8 mouse cellular contexts compared by ENCODE assay signal in the genomic region with DNA sequence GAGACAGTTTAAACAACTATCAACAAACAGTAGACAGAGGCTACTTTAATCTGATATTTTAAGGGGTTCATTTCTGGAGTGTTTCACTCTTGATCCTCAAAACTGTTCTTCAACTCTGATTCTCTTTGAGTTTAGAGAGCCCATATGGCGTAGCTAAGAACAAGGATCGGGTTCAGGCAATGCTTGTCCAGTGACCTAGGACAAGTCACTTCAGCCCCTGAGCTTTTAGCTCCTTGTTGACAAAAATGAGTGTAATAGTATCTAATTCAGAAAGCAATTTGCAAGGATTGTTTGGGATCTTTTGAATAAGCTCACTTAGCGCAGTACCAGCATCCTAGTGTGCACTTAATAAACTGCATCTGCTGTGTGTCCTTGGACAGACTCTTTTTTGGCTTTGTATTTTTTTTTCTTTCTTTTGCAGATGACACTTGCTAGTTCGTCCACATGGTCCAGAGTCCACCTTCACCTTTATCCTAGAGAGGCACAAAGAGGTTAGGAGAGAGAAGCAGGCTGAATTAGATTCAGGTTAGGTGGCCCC. TPM values are rescaled to one million over a fixed set of nuclear protein-coding genes. Genes with fewer than 3 reads are reported as not detected.
DNase-seq lines count a peak whose midpoint lies in the region; ATAC-seq lines count a peak whose summit lies in the region.

No protein-coding gene starts in this region.

- no peaks in the 10 kb centered on the region for H3K27me3 ChIP-seq in kidney, embryonic 15.5 days
- H3K27me3 ChIP-seq in hindbrain, embryonic 15.5 days = no peaks in the 10 kb centered on the region
- H3K27me3 ChIP-seq in midbrain, embryonic 16.5 days (ENCODE audit: control insufficient read depth, insufficient read depth, low read depth, low read length) = no peaks in the 10 kb centered on the region

- peak overlapping the region; percentile 96 for H3K4me3 ChIP-seq in kidney, embryonic 15.5 days (replicated peaks)
- H3K4me3 ChIP-seq in hindbrain, embryonic 15.5 days = peak overlapping the region; percentile 92
- H3K4me3 ChIP-seq in midbrain, embryonic 16.5 days (ENCODE audit: low read depth, low read length) = peak overlapping the region; percentile 92

- H3K27ac ChIP-seq in kidney, embryonic 15.5 days = peak overlapping the region; percentile 90; the same call in 1 of the 2 replicates
- H3K27ac ChIP-seq in hindbrain, embryonic 15.5 days (replicated peaks) = peak overlapping the region; percentile 89
- peak overlapping the region; percentile 83 for H3K27ac ChIP-seq in midbrain, embryonic 16.5 days (ENCODE audit: low read length)

- peak overlapping the region; percentile 98 for H3K9ac ChIP-seq in kidney, embryonic 15.5 days
- peak overlapping the region; percentile 98 for H3K9ac ChIP-seq in hindbrain, embryonic 15.5 days
- peak overlapping the region; percentile 99 for H3K9ac ChIP-seq in midbrain, embryonic 16.5 days (ENCODE audit: low read depth, low read length)

- peak overlapping the region; percentile 67 for H3K4me2 ChIP-seq in kidney, embryonic 15.5 days
- H3K4me2 ChIP-seq in hindbrain, embryonic 15.5 days = peak overlapping the region; percentile 81
- peak overlapping the region; percentile 61 for H3K4me2 ChIP-seq in midbrain, embryonic 16.5 days (ENCODE audit: low read length)

- H3K9me3 ChIP-seq in kidney, embryonic 15.5 days (replicated peaks) = no peaks in the 10 kb centered on the region
- no peaks in the 10 kb centered on the region for H3K9me3 ChIP-seq in hindbrain, embryonic 15.5 days
- no peaks in the 10 kb centered on the region for H3K9me3 ChIP-seq in midbrain, embryonic 16.5 days (replicated peaks; ENCODE audit: control insufficient read depth, low read length, poor library complexity, severe bottlenecking)

- DNase-seq in kidney, postnatal 25 days = no peak
- peak; percentile 21 for DNase-seq in ZHBTc4 (ENCODE audit: low read depth, low spot score)
- no peak for DNase-seq in urinary bladder, adult 2 months (ENCODE audit: low spot score)
- DNase-seq in retina, postnatal 1 day = no peak

- ATAC-seq in kidney, embryonic 15.5 days (replicated peaks; ENCODE audit: low FRiP score) = no peak
- ATAC-seq in hindbrain, embryonic 15.5 days (ENCODE audit: low FRiP score, low read depth) = no peak
- 0 out of 2 replicates have a peak, but pooled peaks have one; percentile 26 for ATAC-seq in midbrain, embryonic 16.5 days
- no peak for ATAC-seq in megakaryocyte progenitor cell, adult 5-6 weeks (replicated peaks; ENCODE audit: poor library complexity)

- 39% methylated on average over 4 of the region's 4 CpGs for WGBS in kidney, embryonic 15.5 days
- 45% methylated on average over 4 of the region's 4 CpGs for WGBS in hindbrain, embryonic 15.5 days
- WGBS in midbrain, embryonic 16.5 days = 43% methylated on average over 4 of the region's 4 CpGs

- peaks cover 21% of the 10 kb centered on the region for H3K36me3 ChIP-seq in kidney, embryonic 15.5 days
- H3K36me3 ChIP-seq in hindbrain, embryonic 15.5 days = no peaks in the 10 kb centered on the region; the same call in 1 of the 2 replicates
- H3K36me3 ChIP-seq in midbrain, embryonic 16.5 days (ENCODE audit: control insufficient read depth, insufficient read depth, low read length) = no peaks in the 10 kb centered on the region

- H3K4me1 ChIP-seq in kidney, embryonic 15.5 days = peaks cover 13% of the 10 kb centered on the region
- H3K4me1 ChIP-seq in hindbrain, embryonic 15.5 days (replicated peaks) = peaks cover 14% of the 10 kb centered on the region
- H3K4me1 ChIP-seq in midbrain, embryonic 16.5 days (ENCODE audit: control insufficient read depth, insufficient read depth, low read length) = peaks cover 8% of the 10 kb centered on the region

RNA-seq across cellular contexts. Expression of gene Rft1, which starts 0.6 kb away (rescaled TPM):
- polyA plus RNA-seq in kidney, embryonic 15.5 days (2015; fragmentation: Nextera tagmentation; extraction: Ambion mirVana) = 18.8 and 20.2 TPM in 2 replicates
- 8.0 and 8.6 TPM in 2 replicates for polyA plus RNA-seq in hindbrain, embryonic 15.5 days (2015; fragmentation: Nextera tagmentation; extraction: Ambion mirVana)
- 8.3 and 9.4 TPM in 2 replicates for polyA plus RNA-seq in midbrain, embryonic 16.5 days (2015; fragmentation: Nextera tagmentation; extraction: Ambion mirVana)
- 17.2 and 17.6 TPM in 2 replicates for polyA plus RNA-seq in urinary bladder, adult 2 months (2012; rRNA removed)
- 12.3 and 12.7 TPM in 2 replicates for total RNA-seq in megakaryocyte progenitor cell, adult 5-6 weeks (2015)
- total RNA-seq in megakaryocyte progenitor cell, adult 5-6 weeks (2017) = 13.0 and 16.5 TPM in 2 replicates

RNA-seq across cellular contexts. Expression of gene Prkcd, which starts 28.8 kb away (rescaled TPM):
- 47.5 and 50.6 TPM in 2 replicates for polyA plus RNA-seq in kidney, embryonic 15.5 days (2015; fragmentation: Nextera tagmentation; extraction: Ambion mirVana)
- 27.1 and 28.3 TPM in 2 replicates for polyA plus RNA-seq in hindbrain, embryonic 15.5 days (2015; fragmentation: Nextera tagmentation; extraction: Ambion mirVana)
- polyA plus RNA-seq in midbrain, embryonic 16.5 days (2015; fragmentation: Nextera tagmentation; extraction: Ambion mirVana) = 13.9 and 15.4 TPM in 2 replicates
- 85.8 and 105 TPM in 2 replicates for polyA plus RNA-seq in urinary bladder, adult 2 months (2012; rRNA removed)
- 71.8 and 84.3 TPM in 2 replicates for total RNA-seq in megakaryocyte progenitor cell, adult 5-6 weeks (2015)
- 106 and 118 TPM in 2 replicates for total RNA-seq in megakaryocyte progenitor cell, adult 5-6 weeks (2017)

RNA-seq across cellular contexts. Expression of gene Sfmbt1, which starts 59.9 kb away (rescaled TPM):
- 14.7 and 15.0 TPM in 2 replicates for polyA plus RNA-seq in kidney, embryonic 15.5 days (2015; fragmentation: Nextera tagmentation; extraction: Ambion mirVana)
- 16.9 and 18.1 TPM in 2 replicates for polyA plus RNA-seq in hindbrain, embryonic 15.5 days (2015; fragmentation: Nextera tagmentation; extraction: Ambion mirVana)
- polyA plus RNA-seq in midbrain, embryonic 16.5 days (2015; fragmentation: Nextera tagmentation; extraction: Ambion mirVana) = 17.4 and 21.7 TPM in 2 replicates
- polyA plus RNA-seq in urinary bladder, adult 2 months (2012; rRNA removed) = 3.9 and 5.9 TPM in 2 replicates
- 11.1 and 12.1 TPM in 2 replicates for total RNA-seq in megakaryocyte progenitor cell, adult 5-6 weeks (2015)
- 6.9 and 9.6 TPM in 2 replicates for total RNA-seq in megakaryocyte progenitor cell, adult 5-6 weeks (2017)
